Mouse (Mus musculus) liver, adult 2 months (tissue): ENCODE measurements around the gene Fam187a. TPM values are rescaled to one million over a fixed set of nuclear protein-coding genes. Genes with fewer than 3 reads are reported as not detected.

ENCODE experiments used
- DNase-seq: peaks from one replicate; pipeline ENCODE4 v3.0.0-alpha.2; 2011; ENCODE audit warnings: low read depth, low spot score; ENCODE audit errors: extremely low read depth
- H3K27ac ChIP-seq: fragments of 200-500 bp; replicated peaks from 2 replicates; pipeline ENCODE4 v1.5.1; 2012; ENCODE audit warnings: low read depth, mild to moderate bottlenecking, control low read depth, inconsistent platforms, low read length; ENCODE audit not compliant: insufficient read depth
- H3K27me3 ChIP-seq: fragments of 200-500 bp; 2 replicates; pipeline ENCODE4 v1.6.1; 2012; ENCODE audit warnings: mild to moderate bottlenecking, moderate library complexity, low read length, inconsistent platforms; ENCODE audit not compliant: control insufficient read depth, insufficient read depth
- H3K36me3 ChIP-seq: fragments of 200-500 bp; 2 replicates; pipeline ENCODE4 v1.6.1; 2012; ENCODE audit warnings: low read length, inconsistent platforms; ENCODE audit not compliant: control insufficient read depth, insufficient read depth
- H3K4me1 ChIP-seq: fragments of 200-500 bp; 2 replicates; pipeline ENCODE4 v1.6.1; 2011; ENCODE audit warnings: low read length; ENCODE audit not compliant: control insufficient read depth, insufficient read depth
- H3K4me3 ChIP-seq: fragments of 200-500 bp; 2 replicates; pipeline ENCODE4 v1.5.1; 2011; ENCODE audit warnings: low read depth, mild to moderate bottlenecking, control low read depth, low read length, moderate library complexity; ENCODE audit not compliant: insufficient read depth
- H3K79me2 ChIP-seq: fragments of 200-500 bp; 2 replicates; pipeline ENCODE4 v1.6.1; 2012; ENCODE audit warnings: inconsistent platforms, mild to moderate bottlenecking, low read length, moderate library complexity; ENCODE audit not compliant: control insufficient read depth, insufficient read depth
- H3K9ac ChIP-seq: fragments of 200-500 bp; 2 replicates; pipeline ENCODE4 v1.6.1; 2012; ENCODE audit warnings: low read depth, mild to moderate bottlenecking, control low read depth, inconsistent platforms, low read length
- CTCF ChIP-seq: fragments of 200-500 bp; IDR thresholded peaks from 2 replicates; pipeline ENCODE4 v1.5.1; 2011; ENCODE audit warnings: low read depth, low read length, control low read depth
- POLR2A ChIP-seq: fragments of 200-500 bp; IDR thresholded peaks from 2 replicates; pipeline ENCODE4 v1.6.1; 2011; ENCODE audit warnings: low read length, control low read depth; ENCODE audit not compliant: insufficient read depth; ENCODE audit errors: extremely low read depth
- WGBS: fragments of 180-500 bp; shearing (Covaris S2); methylation state at CpG from one replicate; pipeline ENCODE4 v1.1.7; 2018; 5-methylcytosine and 5-hydroxymethylcytosine counted together
- polyA plus RNA-seq: library from polyadenylated mRNA; depleted of rRNA; stranded (reverse); fragments of >200 nt; gene quantifications from 2 replicates; pipeline ENCODE4 v1.2.3, GENCODE M21; 2012
- total RNA-seq: library from RNA; depleted of rRNA; stranded (reverse); fragments of >200 nt; gene quantifications from 2 replicates; pipeline ENCODE4 v1.2.3, GENCODE M21; 2014

The Fam187a gene
- total and polyA plus RNA-seq, 2 experiments: not detected

DNA sequence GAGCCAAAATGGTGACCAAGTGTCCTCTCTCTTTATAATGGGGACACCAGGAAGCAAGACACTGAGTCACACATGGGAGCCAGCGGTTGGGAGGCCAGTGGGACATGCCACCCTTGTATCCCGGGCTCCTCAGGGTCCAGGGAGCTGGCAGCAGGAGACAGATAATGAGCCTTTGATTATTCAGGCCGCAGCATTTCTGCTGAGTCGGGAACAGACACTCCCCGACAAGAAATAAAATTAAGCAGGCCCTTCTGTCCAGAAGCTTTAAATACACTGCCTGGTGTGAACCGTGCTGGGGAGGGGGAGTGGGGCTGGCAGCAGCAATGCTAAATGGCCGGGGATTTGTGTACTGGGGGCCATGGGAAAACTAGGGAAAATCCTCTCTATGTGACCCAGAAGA lies 26.4 kb downstream of the Fam187a start:
- Histone ChIP-seq H3K27ac (no peak overlapping the region), H3K4me1 (no peaks in the 10 kb centered on the region), H3K4me3 (no peak overlapping the region), H3K79me2 (no peaks in the 10 kb centered on the region), H3K36me3 (no peaks in the 10 kb centered on the region), H3K27me3 (no peaks in the 10 kb centered on the region), H3K9ac (no peak overlapping the region)
- DNase-seq: no peak
- WGBS: 91% methylated on average over 7 of the region's 7 CpGs
- no peak for TF ChIP-seq POLR2A
- TF ChIP-seq CTCF: no peak

DNA sequence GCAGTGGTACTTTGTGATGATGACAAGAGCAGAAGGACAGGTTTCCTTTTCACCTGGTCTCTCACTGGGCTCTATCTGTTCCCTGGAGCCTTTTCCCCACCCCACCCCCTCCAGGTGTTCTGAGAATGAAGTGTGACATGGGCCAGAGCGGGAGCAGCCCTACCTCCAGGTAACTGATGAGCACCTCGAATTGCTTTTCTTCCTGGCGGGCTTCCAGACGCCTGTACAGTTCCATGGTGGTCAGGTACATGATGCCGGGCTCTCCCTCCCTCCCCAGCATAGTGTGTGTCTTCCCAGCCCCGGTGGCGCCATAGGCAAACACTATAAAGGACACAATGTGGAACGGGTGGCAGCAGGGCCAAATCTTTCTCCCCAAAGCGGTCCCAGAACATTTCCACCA lies 30.4 kb downstream of the Fam187a start:
- Histone ChIP-seq H3K27me3 (no peaks in the 10 kb centered on the region), H3K9ac (no peak overlapping the region), H3K4me3 (no peak overlapping the region), H3K27ac (no peak overlapping the region), H3K36me3 (no peaks in the 10 kb centered on the region), H3K79me2 (no peaks in the 10 kb centered on the region), H3K4me1 (no peaks in the 10 kb centered on the region)
- TF ChIP-seq POLR2A: no peak
- TF ChIP-seq CTCF: no peak
- DNase-seq: no peak
- 92% methylated on average over 9 of the region's 9 CpGs for WGBS

DNA sequence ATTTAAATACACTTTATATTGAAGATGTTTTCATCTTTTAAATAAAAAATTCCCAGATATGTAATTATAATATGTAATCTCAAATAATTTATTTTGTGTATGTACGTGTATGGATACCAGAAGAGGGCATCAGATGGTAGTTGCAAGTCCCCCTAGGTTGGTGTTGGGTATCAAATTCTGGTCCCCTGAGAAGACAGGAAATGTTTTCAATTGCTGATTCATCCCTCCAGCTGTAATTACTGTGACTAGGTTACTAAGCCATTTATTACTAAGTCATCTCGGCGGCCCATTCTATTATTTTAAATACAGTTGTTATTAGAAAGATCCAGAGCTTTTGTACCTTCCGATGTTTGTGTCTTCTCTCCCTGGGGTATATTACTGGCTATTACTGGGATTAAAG lies 33.1 kb downstream of the Fam187a start:
- H3K4me3 ChIP-seq: no peak overlapping the region
- H3K36me3 ChIP-seq: no peaks in the 10 kb centered on the region
- TF ChIP-seq CTCF (no peak), POLR2A (no peak)
- no peak for DNase-seq
- no peak overlapping the region for H3K9ac ChIP-seq
- H3K4me1 ChIP-seq: no peaks in the 10 kb centered on the region
- 94% methylated on average over 4 of the region's 4 CpGs for WGBS
- no peak overlapping the region for H3K27ac ChIP-seq
- H3K79me2 ChIP-seq: no peaks in the 10 kb centered on the region
- no peaks in the 10 kb centered on the region for H3K27me3 ChIP-seq

DNA sequence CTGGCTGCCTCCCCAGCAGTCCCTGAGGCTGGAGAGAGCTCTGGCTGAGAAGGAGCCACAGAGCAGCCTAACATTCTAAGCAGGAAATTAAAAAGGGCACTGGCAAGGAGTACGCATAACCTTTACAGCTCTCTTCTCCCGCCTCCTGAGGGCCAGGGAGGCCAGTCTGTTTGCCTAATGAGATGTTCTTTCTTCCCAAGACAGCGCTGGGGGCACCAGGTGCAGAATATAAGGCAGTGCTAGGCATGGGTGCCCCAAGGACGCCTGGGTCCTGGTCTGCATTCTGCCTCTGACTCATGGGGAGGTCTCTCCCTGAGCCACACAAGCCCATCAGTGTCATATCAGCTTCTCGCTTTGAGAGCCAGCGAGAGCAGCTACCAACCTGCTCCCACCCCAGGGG lies 36.5 kb downstream of the Fam187a start:
- TF ChIP-seq POLR2A (no peak), CTCF (no peak)
- Histone ChIP-seq H3K27ac (no peak overlapping the region), H3K27me3 (no peaks in the 10 kb centered on the region), H3K79me2 (no peaks in the 10 kb centered on the region), H3K4me1 (peaks cover 4% of the 10 kb centered on the region; the same call in 1 of the 2 replicates), H3K4me3 (no peak overlapping the region), H3K9ac (no peak overlapping the region), H3K36me3 (no peaks in the 10 kb centered on the region)
- DNase-seq: no peak
- WGBS: 95% methylated on average over 6 of the region's 6 CpGs

DNA sequence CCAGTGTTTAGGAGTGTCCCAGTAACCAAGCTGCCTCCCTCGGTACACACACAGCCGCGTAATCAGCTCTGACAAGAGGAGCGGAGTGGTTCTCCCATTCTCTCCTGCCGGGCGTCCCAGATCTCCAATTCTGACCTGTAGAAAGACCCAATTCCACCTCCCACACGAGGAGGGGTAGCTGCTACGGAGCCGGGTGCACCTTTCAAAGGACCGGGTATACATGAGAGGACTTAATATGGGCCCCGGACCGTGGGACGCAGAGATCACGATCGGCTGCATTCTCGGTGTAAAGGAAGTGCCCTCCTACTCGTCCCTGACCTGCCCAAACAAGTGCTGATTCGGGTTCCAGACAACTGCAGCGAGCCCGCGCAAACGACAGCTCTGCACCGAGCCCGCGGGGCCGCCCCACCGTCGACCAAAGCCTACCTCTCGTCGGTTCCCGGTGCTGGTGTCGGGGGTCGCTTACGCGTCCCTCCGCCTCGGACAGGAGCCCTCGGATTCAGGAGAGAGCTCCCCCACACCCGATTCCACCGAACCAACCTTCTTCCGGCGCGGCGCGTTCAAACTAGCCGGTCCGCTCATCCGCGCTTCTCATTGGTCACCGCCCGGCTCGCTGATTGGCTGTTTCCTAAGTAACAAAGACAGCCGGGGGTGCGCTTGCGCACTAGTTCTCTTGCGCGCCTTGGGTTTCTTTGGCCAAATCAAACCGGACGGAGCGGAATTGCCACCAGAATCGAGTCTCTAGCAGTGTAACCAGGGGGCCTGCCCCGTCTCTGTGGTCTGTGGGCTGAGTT lies 39.8 kb downstream of the Fam187a start, which contains the start of gene Kif18b:
Gene Kif18b (minus strand): TSS at position 568 of the 794 bp plus-strand sequence.
- Histone ChIP-seq H3K27ac (no peak within 1 kb of the TSS), H3K27me3 (no peaks in the 10 kb centered on the region), H3K4me1 (peaks cover 4% of the 10 kb centered on the region; the same call in 1 of the 2 replicates), H3K4me3 (peak within 1 kb of the TSS; percentile 74), H3K79me2 (no peaks in the 10 kb centered on the region), H3K9ac (peak within 1 kb of the TSS; percentile 58), H3K36me3 (no peaks in the 10 kb centered on the region)
- peak; percentile 77 for DNase-seq
- no peak for TF ChIP-seq POLR2A
- no peak for TF ChIP-seq CTCF
- under 1% methylated on average over 62 of the region's 62 CpGs for WGBS

DNA sequence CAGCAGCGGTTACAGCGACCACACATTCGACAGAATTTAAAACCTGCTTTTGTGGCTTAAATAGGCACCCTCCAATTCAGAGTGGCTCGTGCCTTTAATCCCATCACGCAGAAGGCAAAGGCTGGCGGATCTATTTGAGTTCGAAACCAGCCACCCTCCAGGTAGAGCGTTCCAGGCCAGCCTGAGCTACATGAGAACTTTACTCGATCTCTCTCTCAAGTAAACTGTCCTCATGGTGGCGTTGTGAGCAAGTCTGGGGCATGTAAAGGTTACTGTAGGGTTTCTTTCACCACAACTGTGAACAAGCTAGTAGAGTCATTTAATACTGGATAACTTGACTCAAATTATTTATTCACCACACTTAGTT lies 40.4 kb downstream of the Fam187a start:
- 2% methylated on average over 10 of the region's 10 CpGs for WGBS
- no peak for TF ChIP-seq POLR2A
- no peak for TF ChIP-seq CTCF
- Histone ChIP-seq H3K4me3 (peak overlapping the region; percentile 34), H3K9ac (peak overlapping the region; percentile 58), H3K4me1 (peaks cover 4% of the 10 kb centered on the region; the same call in 1 of the 2 replicates), H3K79me2 (no peaks in the 10 kb centered on the region), H3K27me3 (0 out of 2 replicates have a peak, but pooled peaks cover under 1% of the 10 kb centered on the region), H3K27ac (no peak overlapping the region), H3K36me3 (no peaks in the 10 kb centered on the region)
- peak; percentile 5 for DNase-seq
